Mouse (Mus musculus) olfactory bulb, adult 2 months (tissue): ENCODE measurements around the gene Izumo1r.

Experiments
- CTCF ChIP-seq: fragments of 200-500 bp; IDR thresholded peaks from 2 replicates; pipeline ENCODE4 v1.5.1; 2012; ENCODE audit warnings: low read depth, mild to moderate bottlenecking, low read length, moderate library complexity; ENCODE audit not compliant: insufficient read depth
- POLR2A ChIP-seq: fragments of 200-500 bp; IDR thresholded peaks from 2 replicates; pipeline ENCODE4 v1.6.1; 2012; ENCODE audit warnings: mild to moderate bottlenecking, low read depth, low read length, moderate library complexity; ENCODE audit not compliant: insufficient read depth

GRCm38 (mm10) chr9:14931943-14932342, 28.2 kb upstream of the Izumo1r start:
- no peak for TF ChIP-seq CTCF
- TF ChIP-seq POLR2A: no peak
